Mouse (Mus musculus): ENCODE measurements around the gene Rbm43. TPM values are rescaled to one million over a fixed set of nuclear protein-coding genes. Genes with fewer than 3 reads are reported as not detected.

The Rbm43 gene
- 10 to 100 TPM in 18 of 26 experiments, 1 to 10 TPM in 8; 1.6 to 54.8 (median 20.7) TPM for total RNA-seq (2018; cell fraction: chromatin; rRNA removed)
- 10 to 100 TPM; 13.5 to 52.0 (median 33.7) TPM for total RNA-seq (2018; cell fraction: cytosol; rRNA removed)
- total RNA-seq (2018; cell fraction: nucleus; rRNA removed) = 10 to 100 TPM in 22 of 26 experiments, 1 to 10 TPM in 4; 6.1 to 53.2 (median 32.9) TPM
- polyA plus RNA-seq (2018) = 19.9 to 30.6 TPM (median 22.3 TPM) in 3 replicates

DNA sequence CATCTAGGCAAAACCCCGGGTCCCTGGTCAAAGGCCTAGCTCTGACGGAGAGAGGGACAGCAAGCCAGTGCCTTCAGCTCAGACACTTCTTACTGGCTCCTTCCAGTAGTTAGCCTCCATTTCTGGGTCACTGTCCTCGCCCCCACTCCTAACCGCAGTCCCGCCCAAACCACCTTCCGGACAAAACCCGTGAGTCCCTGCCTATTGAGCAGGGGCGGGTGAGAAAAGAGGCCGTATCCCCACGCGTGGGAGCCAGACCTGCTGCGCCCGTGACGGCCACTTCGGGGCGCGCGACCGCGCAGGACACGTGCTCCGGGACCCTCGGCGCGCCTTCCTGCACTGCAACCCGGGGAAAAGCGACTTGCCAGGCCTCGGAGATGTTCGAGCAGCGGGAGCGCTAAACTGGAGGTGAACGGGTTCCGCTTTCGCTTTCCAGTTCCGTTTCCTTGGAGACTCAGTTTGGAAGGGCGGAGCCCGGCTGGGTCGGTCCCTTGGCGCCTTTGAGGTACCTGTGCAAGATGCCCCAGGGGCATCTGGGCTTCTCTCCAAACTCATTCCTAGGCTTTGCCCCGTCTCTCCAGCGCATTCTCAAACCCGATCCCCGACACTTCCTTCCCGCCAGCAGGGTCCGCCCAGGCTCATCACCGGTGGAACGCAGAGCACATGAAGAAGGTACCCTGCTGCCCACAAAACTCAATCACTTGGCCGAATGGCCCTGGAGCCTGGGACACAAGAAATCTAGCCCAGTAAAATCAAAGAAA is at the start of gene Rbm43:
Rbm43 (minus strand) TSS at position 590 of the 761 bp plus-strand sequence.
- WGBS (ENCODE audit: missing documents) = 1% methylated on average over 44 of the region's 48 CpGs
- H3K79me2 ChIP-seq (ENCODE audit: inconsistent target) = peaks cover 28% of the 10 kb centered on the region
- peak within 1 kb of the TSS; percentile 78 for H3K4me3 ChIP-seq (ENCODE audit: inconsistent target)
- peaks cover 6% of the 10 kb centered on the region; the same call in 1 of the 2 replicates for H3K36me3 ChIP-seq (ENCODE audit: inconsistent target)
- H3K27ac ChIP-seq = peak within 1 kb of the TSS; percentile 65

DNA sequence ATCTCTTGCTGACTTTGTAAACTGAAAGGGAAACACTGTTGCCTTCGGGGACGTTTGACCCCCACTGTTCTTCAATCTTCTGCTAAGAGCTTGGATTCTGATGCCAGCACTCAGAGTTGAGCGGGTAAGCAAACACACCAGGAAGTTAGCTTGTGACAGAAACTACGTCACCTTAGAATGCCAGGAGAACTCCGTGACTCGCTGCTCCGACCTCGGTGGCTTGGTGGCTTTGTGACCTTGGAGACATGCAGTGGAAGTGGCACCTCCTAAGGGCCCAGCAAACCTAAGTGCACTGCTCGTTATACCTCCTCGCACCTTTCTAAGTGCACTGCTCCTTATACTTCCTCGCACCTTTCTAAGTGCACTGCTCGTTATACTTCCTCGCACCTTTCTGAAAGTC is 47.3 kb upstream of the Rbm43 start:
- no peak overlapping the region; the same call in 1 of the 2 replicates for H3K4me3 ChIP-seq (ENCODE audit: inconsistent target)
- H3K79me2 ChIP-seq (ENCODE audit: inconsistent target) = no peaks in the 10 kb centered on the region
- H3K36me3 ChIP-seq (ENCODE audit: inconsistent target) = no peaks in the 10 kb centered on the region
- 30% methylated on average over 13 of the region's 13 CpGs for WGBS (ENCODE audit: missing documents)
- H3K27ac ChIP-seq = peak overlapping the region; percentile 28; the same call in 1 of the 2 replicates

DNA sequence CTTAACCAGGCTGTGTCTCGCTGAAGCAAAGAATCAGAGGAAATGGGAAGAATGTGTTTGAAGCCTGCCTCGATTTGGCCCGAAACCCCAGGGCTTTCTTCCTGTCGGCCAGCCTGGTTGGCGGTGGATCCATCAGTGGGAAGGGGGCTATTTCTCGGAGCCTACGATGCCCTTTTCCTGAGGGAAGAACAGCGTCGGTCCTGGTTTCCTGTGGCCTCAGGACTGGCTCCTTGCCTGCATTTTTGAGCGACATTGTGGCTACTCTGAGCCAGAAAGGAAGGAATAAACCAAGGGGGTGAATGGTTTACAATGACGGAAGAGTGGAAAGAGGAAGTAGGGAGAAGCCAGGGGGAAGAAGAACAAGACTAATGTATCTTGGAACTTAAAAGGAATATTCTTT is 46.7 kb upstream of the Rbm43 start:
- H3K4me3 ChIP-seq (ENCODE audit: inconsistent target) = no peak overlapping the region

DNA sequence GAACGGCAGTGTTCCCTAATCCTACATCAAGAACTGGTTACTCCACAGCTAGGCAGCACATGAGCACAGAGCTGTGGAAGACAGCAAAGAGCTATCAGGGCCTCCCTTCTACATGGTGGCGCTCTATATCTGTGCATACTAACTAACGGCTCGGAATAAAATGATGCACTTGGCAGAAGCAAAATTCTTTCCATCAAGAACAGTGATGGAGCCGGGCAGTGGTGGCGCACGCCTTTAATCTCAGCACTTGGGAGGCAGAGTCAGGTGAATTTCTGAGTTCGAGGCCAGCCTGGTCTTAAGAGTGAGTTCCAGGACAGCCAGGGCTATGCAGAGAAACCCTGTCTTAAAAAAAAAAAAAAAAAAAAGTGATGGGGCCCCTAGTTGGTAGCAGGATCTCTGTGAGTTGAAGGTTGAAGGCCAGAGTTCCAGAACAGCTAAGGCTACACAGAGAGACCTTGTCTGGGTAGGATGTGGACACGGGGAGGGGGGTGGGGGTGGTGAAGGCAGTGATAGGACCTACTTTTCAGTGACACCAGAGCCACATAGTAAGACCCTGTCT is 38.5 kb upstream of the Rbm43 start, which contains the start of gene Nmi:
Nmi (minus strand) TSS at position 85 of the 559 bp plus-strand sequence.
- no peaks in the 10 kb centered on the region for H3K36me3 ChIP-seq (ENCODE audit: inconsistent target)
- peak within 1 kb of the TSS; percentile 43 for H3K4me3 ChIP-seq (ENCODE audit: inconsistent target)
- peak within 1 kb of the TSS; percentile 75 for H3K27ac ChIP-seq
- H3K79me2 ChIP-seq (ENCODE audit: inconsistent target) = peaks cover 34% of the 10 kb centered on the region; the same call in 1 of the 2 replicates
- WGBS (ENCODE audit: missing documents) = 99% methylated on average over 9 of the region's 9 CpGs

More for the DNA sequence above, 46.7 kb upstream of the Rbm43 start:
- no peaks in the 10 kb centered on the region for H3K36me3 ChIP-seq (ENCODE audit: inconsistent target)
- peak overlapping the region; percentile 37 for H3K27ac ChIP-seq
- WGBS (ENCODE audit: missing documents) = 7% methylated on average over 11 of the region's 11 CpGs
- no peaks in the 10 kb centered on the region for H3K79me2 ChIP-seq (ENCODE audit: inconsistent target)

DNA sequence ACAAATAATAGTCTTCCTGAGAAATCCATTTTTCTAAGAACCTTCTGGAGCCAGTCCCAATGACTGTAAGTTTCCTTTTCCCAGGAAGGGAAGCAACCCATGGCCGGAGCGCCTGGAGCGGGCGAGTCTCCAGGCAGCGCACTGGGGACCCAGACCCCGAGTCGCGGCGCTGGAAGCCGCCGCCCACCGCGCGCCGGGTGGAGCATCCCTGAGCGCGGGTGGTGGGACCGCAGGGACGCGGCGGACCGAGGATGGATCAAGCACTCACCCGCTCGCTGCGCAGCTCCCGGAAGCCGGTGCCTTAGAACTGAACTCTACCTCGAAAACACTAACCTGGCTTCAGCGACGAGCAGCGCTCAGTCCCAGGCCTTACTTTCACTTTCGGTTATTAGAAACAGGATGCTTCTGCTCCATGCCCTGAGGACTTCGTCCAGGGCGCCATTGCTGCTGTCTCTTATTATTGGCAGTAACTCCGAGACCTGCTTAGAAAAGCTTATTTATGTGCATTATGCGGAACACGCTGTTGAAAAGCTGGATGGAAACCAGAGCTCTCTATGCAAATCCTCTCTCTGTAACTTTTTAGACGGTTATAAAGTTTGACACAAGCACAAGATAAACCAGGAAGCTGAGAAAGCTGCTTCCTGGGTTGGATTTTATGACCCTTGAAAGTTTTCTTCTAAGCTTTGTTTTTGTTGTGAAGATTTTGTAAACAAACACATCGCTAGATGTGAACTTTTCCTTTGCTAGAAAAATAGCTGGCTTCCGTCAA is 37.9 kb upstream of the Rbm43 start:
- Histone ChIP-seq H3K4me3 (ENCODE audit: inconsistent target) (peak overlapping the region; percentile 43), H3K27ac (peak overlapping the region; percentile 75), H3K79me2 (ENCODE audit: inconsistent target) (peaks cover 41% of the 10 kb centered on the region; the same call in 1 of the 2 replicates), H3K36me3 (ENCODE audit: inconsistent target) (no peaks in the 10 kb centered on the region)
- 5% methylated on average over 40 of the region's 40 CpGs for WGBS (ENCODE audit: missing documents)

DNA sequence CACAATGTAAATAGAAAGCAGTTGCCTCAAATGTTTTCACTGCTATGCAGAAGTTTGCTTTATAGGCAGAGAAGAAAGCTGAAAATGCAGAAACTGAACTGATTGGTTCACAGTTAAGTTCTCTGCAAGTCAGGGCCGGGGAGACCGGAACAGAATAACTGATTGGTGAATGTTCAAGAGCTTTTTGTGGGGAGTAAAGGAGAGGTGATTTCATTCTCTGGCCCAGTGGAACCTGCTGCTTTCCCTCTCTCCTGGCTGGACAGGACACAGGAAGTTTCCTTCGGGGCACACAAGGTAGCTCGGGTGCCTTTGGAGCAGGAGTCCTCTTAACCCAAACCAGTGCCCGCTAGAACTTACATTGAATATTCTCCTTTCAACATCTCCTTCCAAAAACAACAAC is 37.2 kb upstream of the Rbm43 start:
- Histone ChIP-seq H3K4me3 (ENCODE audit: inconsistent target) (peak overlapping the region; percentile 43), H3K36me3 (ENCODE audit: inconsistent target) (no peaks in the 10 kb centered on the region), H3K79me2 (ENCODE audit: inconsistent target) (peaks cover 48% of the 10 kb centered on the region; the same call in 1 of the 2 replicates), H3K27ac (peak overlapping the region; percentile 75)
- WGBS (ENCODE audit: missing documents) = 8% methylated on average over 5 of the region's 5 CpGs

DNA sequence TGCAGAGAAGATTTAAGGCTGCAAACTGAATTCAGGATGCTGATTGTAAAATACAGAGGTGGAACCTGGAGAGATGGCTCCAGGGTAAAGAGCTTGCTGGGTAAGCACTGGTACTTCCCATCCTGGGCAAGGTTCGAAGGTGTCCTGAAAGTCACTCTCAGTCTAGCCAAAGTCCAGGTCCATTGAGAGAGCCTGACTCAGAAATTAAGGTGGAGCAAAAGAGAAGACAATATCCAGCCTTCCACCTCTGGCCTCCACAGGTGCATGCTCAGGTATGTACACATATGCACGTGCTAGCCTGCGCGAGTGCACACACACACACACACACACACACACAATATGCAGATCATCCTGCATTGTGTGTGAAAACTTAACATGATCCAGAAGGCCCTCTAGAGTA is 35.9 kb upstream of the Rbm43 start:
- no peak overlapping the region for H3K27ac ChIP-seq
- no peak overlapping the region for H3K4me3 ChIP-seq (ENCODE audit: inconsistent target)
- H3K36me3 ChIP-seq (ENCODE audit: inconsistent target) = no peaks in the 10 kb centered on the region
- 98% methylated on average over 4 of the region's 4 CpGs for WGBS (ENCODE audit: missing documents)
- peaks cover 60% of the 10 kb centered on the region; the same call in 1 of the 2 replicates for H3K79me2 ChIP-seq (ENCODE audit: inconsistent target)

DNA sequence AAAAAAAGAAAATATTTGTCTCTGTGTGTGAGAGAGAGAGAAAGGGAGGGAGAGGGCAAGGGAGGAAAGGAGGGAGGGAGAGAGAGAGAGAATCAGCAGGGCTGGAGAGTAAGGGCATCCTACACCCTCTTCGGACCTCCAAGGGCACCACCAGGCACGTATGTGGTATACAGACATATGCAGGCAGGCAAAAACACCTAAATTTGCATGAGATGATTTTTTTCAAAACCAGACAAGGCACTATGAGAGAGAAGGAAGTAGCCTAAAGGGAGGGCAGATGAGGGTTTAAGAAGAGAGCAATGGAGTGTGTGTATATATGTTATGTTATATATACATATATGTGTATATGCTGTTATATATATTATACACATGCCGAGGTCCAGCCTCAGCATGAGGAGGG is 32.3 kb upstream of the Rbm43 start:
- WGBS (ENCODE audit: missing documents) = 94% methylated on average over 3 of the region's 3 CpGs
- H3K36me3 ChIP-seq (ENCODE audit: inconsistent target) = no peaks in the 10 kb centered on the region
- no peak overlapping the region for H3K27ac ChIP-seq
- peaks cover 81% of the 10 kb centered on the region; the same call in 1 of the 2 replicates for H3K79me2 ChIP-seq (ENCODE audit: inconsistent target)
- H3K4me3 ChIP-seq (ENCODE audit: inconsistent target) = no peak overlapping the region

DNA sequence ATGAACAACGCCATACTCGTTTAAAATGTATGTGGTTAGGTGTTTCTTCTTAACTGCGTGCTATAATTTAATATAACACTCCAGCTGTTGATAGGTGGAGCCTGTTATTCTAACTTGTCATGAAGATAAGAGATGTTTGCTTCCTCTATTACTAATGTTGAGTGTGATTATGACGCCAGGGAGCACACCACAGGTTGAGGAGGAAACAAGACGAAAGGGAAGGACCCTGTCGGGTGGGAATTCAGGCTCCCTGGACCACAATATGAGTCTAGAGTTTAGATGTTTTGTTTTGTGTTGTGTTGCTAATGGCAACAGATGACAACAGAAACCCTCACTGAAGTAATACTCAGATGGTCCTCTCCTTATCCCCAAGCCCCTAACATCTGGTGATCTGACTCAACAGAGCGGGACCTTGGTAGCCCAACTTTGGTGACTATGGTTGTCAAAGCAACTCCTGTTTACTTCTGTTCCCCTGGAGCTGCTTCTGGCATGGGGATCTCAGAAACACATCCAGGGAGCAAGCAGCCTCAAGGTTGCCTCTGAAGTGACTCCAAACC is 18.8 kb upstream of the Rbm43 start:
- Histone ChIP-seq H3K27ac (no peak overlapping the region), H3K36me3 (ENCODE audit: inconsistent target) (peaks cover 88% of the 10 kb centered on the region), H3K79me2 (ENCODE audit: inconsistent target) (no peaks in the 10 kb centered on the region), H3K4me3 (ENCODE audit: inconsistent target) (no peak overlapping the region)
- WGBS (ENCODE audit: missing documents) = 83% methylated on average over 7 of the region's 7 CpGs

DNA sequence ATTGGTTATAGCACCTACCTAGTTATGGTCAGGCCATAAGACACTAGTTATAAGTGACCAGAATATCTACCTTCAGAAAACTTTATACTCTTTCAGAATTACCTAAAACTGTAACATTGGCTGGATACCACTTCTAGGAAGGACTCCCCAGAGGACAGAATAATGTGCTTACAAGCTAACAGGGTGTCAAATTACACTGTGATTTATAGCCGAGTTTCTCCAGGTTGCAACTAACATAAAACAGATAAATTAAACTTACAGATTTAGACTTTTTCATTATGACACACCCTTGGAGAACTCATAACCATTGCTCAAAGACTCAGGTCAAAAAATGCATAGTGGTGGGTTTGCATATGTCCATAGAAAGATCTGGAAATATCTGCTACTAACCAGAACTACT is 15.9 kb upstream of the Rbm43 start:
- Histone ChIP-seq H3K36me3 (ENCODE audit: inconsistent target) (peaks cover 72% of the 10 kb centered on the region), H3K79me2 (ENCODE audit: inconsistent target) (no peaks in the 10 kb centered on the region), H3K27ac (no peak overlapping the region), H3K4me3 (ENCODE audit: inconsistent target) (no peak overlapping the region)
- 79% methylated on average over 1 of the region's 1 CpGs for WGBS (ENCODE audit: missing documents)

DNA sequence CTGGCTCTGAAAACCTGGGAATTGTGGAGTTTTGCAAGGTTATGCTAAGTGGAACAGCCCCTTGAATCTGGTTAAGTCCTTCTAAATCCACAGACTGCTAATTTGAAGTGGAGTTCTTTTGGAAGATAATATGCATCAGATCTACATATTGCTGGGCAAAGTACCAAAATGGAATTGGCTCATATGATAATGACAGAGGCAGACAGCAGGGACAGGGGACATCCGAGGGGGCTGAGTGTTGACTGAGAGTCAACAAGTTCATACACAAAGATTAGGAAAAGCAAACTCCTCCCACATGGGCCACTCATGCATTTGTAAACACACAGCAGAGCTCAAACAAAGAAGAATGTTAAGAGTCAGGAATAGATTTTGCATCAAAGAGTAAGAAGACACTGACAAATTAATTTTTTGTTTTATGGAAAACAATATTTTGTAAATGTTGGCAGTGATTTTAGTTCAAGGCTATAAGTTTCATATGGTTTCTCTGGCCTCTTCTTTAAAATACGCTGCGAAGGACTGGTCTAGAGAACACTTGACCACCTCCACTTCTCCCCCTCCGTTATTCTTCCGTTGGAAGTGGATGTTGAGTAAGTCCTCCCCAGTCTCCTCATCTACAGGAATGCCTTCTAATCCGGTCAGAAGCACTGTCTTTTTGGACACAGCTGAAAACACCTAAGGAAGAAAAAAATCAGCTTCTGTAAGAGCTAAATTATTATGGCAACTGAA is 13.3 kb upstream of the Rbm43 start:
- peaks cover 52% of the 10 kb centered on the region for H3K36me3 ChIP-seq (ENCODE audit: inconsistent target)
- 98% methylated on average over 6 of the region's 6 CpGs for WGBS (ENCODE audit: missing documents)

DNA sequence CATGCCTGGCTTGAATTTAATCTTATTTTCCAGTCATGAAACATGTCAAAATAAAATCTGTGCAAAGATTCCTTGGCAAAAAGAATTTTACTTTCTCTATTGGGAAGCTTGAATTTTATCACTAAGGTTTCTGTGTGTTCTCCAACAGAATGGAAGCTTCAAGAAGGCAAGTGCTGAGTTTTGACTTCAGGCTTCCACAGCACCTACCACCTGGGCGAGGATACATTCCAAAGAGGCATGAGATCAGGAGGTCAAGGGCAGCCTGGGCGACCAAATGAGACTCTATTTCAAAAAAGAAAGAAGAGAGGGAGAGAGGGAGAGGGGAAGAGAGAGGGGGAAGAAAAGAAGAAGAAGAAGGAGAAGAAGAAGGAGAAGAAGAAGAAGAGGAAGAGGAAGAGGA is 10.8 kb upstream of the Rbm43 start:
- H3K36me3 ChIP-seq (ENCODE audit: inconsistent target) = peaks cover 29% of the 10 kb centered on the region
- no peak overlapping the region for H3K27ac ChIP-seq
- WGBS (ENCODE audit: missing documents) = 83% methylated on average over 2 of the region's 2 CpGs
- H3K79me2 ChIP-seq (ENCODE audit: inconsistent target) = no peaks in the 10 kb centered on the region
- H3K4me3 ChIP-seq (ENCODE audit: inconsistent target) = no peak overlapping the region

More for the DNA sequence above, 13.3 kb upstream of the Rbm43 start:
- no peaks in the 10 kb centered on the region for H3K79me2 ChIP-seq (ENCODE audit: inconsistent target)
- H3K27ac ChIP-seq = no peak overlapping the region
- no peak overlapping the region for H3K4me3 ChIP-seq (ENCODE audit: inconsistent target)

DNA sequence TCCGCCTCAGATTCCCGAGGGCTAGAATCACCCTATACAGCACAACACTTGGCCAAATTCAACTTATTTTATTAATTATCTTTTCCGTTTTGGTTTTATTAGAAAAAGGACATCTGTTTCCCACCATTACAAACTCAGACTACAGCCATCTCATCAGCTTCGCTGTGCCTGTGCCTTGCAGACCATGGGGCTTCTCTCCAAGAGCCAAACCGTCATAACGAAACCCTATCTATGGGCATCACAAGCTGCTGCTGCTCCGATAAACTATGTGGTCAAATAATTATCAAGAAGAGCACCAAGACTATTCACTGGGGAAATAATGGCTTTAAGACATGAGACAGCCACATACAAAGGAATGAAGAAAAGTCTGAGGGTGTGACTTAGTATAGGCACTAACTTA is 6.9 kb upstream of the Rbm43 start:
- H3K36me3 ChIP-seq (ENCODE audit: inconsistent target) = no peaks in the 10 kb centered on the region
- H3K4me3 ChIP-seq (ENCODE audit: inconsistent target) = no peak overlapping the region
- H3K79me2 ChIP-seq (ENCODE audit: inconsistent target) = no peaks in the 10 kb centered on the region
- H3K27ac ChIP-seq = no peak overlapping the region
- WGBS (ENCODE audit: missing documents) = 94% methylated on average over 7 of the region's 7 CpGs

Measured in macrophage (primary cell).